Mouse (Mus musculus): ENCODE measurements around the gene Nubp2. TPM values are rescaled to one million over a fixed set of nuclear protein-coding genes. Genes with fewer than 3 reads are reported as not detected.
A peak's percentile ranks its signal among the peaks of the same experiment; 100 is the strongest.

Nubp2 gene
- polyA plus RNA-seq, 1 experiment from 2014 or later = 61.2 TPM

DNA sequence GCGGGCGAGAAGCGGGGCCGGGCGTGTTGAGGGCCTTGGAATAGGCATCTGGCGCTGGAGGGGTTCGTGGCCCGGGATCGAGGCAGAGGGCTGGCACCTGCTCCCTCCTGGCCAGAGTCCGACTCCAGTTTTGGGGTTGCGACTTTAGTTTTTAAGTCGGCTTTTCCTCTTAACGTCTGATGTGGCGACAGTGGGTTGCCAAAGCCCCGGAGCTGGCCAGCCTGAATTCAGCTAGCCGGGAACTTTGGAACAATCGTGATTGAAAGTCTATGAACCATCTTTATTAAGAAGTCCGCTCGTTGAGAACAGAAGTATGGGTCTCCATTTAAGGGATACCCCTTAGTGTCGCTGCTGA is 35.4 kb downstream of the Nubp2 start:
- peak overlapping the region; percentile 95 for H3K4me2 ChIP-seq
- H3K27ac ChIP-seq = peak overlapping the region; percentile 97
- H3K9ac ChIP-seq = peak overlapping the region; percentile 88
- under 1% methylated on average over 20 of the region's 20 CpGs for WGBS
- no peak for ATAC-seq (replicated peaks)
- H3K4me3 ChIP-seq = peak overlapping the region; percentile 98
- H3K4me1 ChIP-seq = peaks cover 26% of the 10 kb centered on the region
- no peaks in the 10 kb centered on the region for H3K27me3 ChIP-seq (replicated peaks)
- no peaks in the 10 kb centered on the region for H3K9me3 ChIP-seq
- H3K36me3 ChIP-seq (replicated peaks) = peaks cover 3% of the 10 kb centered on the region; the same call in 1 of the 2 replicates

GRCm38 (mm10) chr17:24850065-24850772 is 35.9 kb downstream of the Nubp2 start, which contains the start of gene Fahd1:
Fahd1 (minus strand) TSS chr17:24850364.
- Histone ChIP-seq H3K27me3 (replicated peaks) (no peaks in the 10 kb centered on the region), H3K4me2 (peak within 1 kb of the TSS; percentile 95)
- WGBS = 0% methylated on average over 58 of the region's 58 CpGs

DNA sequence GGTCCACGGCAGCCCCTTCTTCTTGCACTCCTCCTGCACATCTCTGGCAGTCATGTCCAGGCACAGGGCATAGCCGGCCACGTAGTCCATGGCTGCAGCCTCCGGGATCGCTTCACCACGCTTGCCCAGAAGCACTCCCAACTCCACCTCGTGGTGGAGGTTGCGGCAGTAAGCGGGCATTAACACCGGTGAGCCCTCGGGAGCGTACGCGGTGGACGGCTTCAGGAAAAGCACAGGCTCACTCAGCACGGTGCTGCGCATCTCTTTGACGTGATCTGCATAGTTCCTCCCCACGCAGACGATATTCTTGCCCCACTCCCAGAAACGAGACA is 36.5 kb downstream of the Nubp2 start:
- H3K36me3 ChIP-seq (replicated peaks) = peaks cover 3% of the 10 kb centered on the region; the same call in 1 of the 2 replicates
- peak overlapping the region; percentile 97 for H3K27ac ChIP-seq
- H3K4me3 ChIP-seq = peak overlapping the region; percentile 98
- no peaks in the 10 kb centered on the region for H3K9me3 ChIP-seq
- peaks cover 26% of the 10 kb centered on the region for H3K4me1 ChIP-seq
- ATAC-seq (replicated peaks) = peak; percentile 78; the same call in 1 of the 2 replicates
- peak overlapping the region; percentile 95 for H3K4me2 ChIP-seq
- H3K27me3 ChIP-seq (replicated peaks) = no peaks in the 10 kb centered on the region
- peak overlapping the region; percentile 68 for H3K9ac ChIP-seq
- WGBS = 0% methylated on average over 21 of the region's 21 CpGs

More at GRCm38 (mm10) chr17:24850065-24850772, 35.9 kb downstream of the Nubp2 start, which contains the start of gene Fahd1:
- Histone ChIP-seq H3K27ac (peak within 1 kb of the TSS; percentile 97), H3K4me1 (peaks cover 26% of the 10 kb centered on the region), H3K9ac (peak within 1 kb of the TSS; percentile 88), H3K36me3 (replicated peaks) (peaks cover 3% of the 10 kb centered on the region; the same call in 1 of the 2 replicates), H3K4me3 (peak within 1 kb of the TSS; percentile 98), H3K9me3 (no peaks in the 10 kb centered on the region)
- ATAC-seq (replicated peaks) = peak; percentile 100

- peak overlapping the region; percentile 95 for H3K4me2 ChIP-seq
- no peak for ATAC-seq (replicated peaks)
- no peaks in the 10 kb centered on the region for H3K9me3 ChIP-seq
- no peak overlapping the region for H3K27ac ChIP-seq
- H3K27me3 ChIP-seq (replicated peaks) = no peaks in the 10 kb centered on the region
- no peak overlapping the region for H3K4me3 ChIP-seq
- H3K4me1 ChIP-seq = peaks cover 26% of the 10 kb centered on the region
- H3K9ac ChIP-seq = no peak overlapping the region
- H3K36me3 ChIP-seq (replicated peaks) = 0 out of 2 replicates have a peak, but pooled peaks cover 3% of the 10 kb centered on the region
Observed at GRCm38 (mm10) chr17:24848600-24849031, 37.5 kb downstream of the Nubp2 start.

DNA sequence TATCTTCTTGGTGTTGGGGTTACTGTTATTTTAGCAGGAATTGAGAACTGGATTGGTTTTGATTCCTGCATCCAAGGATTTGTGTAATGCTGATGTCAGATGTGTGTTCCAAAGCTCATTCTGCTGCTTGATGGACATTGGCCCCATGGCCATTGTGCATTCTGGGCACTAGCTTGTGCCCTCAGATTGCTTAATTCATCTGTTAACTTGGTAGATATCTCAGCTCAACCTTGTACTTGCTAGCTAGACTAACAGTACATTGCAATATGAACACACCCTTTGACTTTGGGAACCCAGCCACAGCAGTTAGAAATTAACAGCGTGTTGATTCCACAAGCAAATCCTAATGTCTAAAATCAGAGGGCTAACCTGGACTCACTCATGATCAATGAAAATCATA is 38.8 kb downstream of the Nubp2 start:
- WGBS = 96% methylated on average over 1 of the region's 1 CpGs
- Histone ChIP-seq H3K27ac (no peak overlapping the region), H3K4me3 (no peak overlapping the region), H3K4me1 (peaks cover 26% of the 10 kb centered on the region), H3K9me3 (no peaks in the 10 kb centered on the region), H3K36me3 (replicated peaks) (no peaks in the 10 kb centered on the region), H3K27me3 (replicated peaks) (no peaks in the 10 kb centered on the region), H3K9ac (no peak overlapping the region), H3K4me2 (no peak overlapping the region)
- ATAC-seq (replicated peaks) = no peak

- no peak overlapping the region for H3K4me3 ChIP-seq
- H3K9me3 ChIP-seq = no peaks in the 10 kb centered on the region
- no peak overlapping the region for H3K9ac ChIP-seq
- no peak overlapping the region for H3K4me2 ChIP-seq
- peaks cover 13% of the 10 kb centered on the region for H3K4me1 ChIP-seq
- H3K27me3 ChIP-seq (replicated peaks) = peaks cover 12% of the 10 kb centered on the region
- ATAC-seq (replicated peaks) = no peak
- 58% methylated on average over 9 of the region's 9 CpGs for whole genome bisulfite sequencing
- no peaks in the 10 kb centered on the region for H3K36me3 ChIP-seq (replicated peaks)
- no peak overlapping the region for H3K27ac ChIP-seq
Observed at GRCm38 (mm10) chr17:24844525-24844924, 41.6 kb downstream of the Nubp2 start.

DNA sequence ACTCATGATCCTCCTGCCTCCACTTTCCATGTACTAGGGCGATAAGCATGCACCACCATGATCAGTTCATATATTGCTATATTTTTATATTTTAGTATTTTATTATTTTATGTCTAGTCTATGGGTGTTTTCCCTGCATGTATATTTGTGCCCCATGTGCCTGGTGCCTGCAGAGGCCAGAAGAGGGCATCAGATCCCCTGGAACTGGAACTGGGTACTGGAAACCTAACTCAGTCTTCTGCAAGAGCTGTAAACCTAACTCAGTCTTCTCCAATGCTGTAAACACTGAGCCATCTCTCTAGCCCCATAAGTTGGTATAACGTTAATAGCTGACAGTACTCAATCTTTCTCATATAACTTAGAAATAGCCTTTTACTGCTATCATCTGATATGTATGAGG is 43.5 kb downstream of the Nubp2 start:
- Histone ChIP-seq H3K36me3 (replicated peaks) (no peaks in the 10 kb centered on the region), H3K9ac (no peak overlapping the region), H3K4me3 (no peak overlapping the region), H3K4me2 (no peak overlapping the region), H3K27ac (no peak overlapping the region), H3K4me1 (no peaks in the 10 kb centered on the region), H3K27me3 (replicated peaks) (peaks cover 15% of the 10 kb centered on the region), H3K9me3 (no peaks in the 10 kb centered on the region)
- ATAC-seq (replicated peaks) = no peak
- 63% methylated on average over 2 of the region's 2 CpGs for whole genome bisulfite sequencing

GRCm38 (mm10) chr17:24841133-24841532 is 45.0 kb downstream of the Nubp2 start:
- Histone ChIP-seq H3K4me2 (no peak overlapping the region), H3K4me1 (no peaks in the 10 kb centered on the region), H3K4me3 (no peak overlapping the region), H3K27me3 (replicated peaks) (peaks cover 21% of the 10 kb centered on the region), H3K36me3 (replicated peaks) (no peaks in the 10 kb centered on the region), H3K9ac (no peak overlapping the region), H3K27ac (no peak overlapping the region), H3K9me3 (no peaks in the 10 kb centered on the region)
- no peak for ATAC-seq (replicated peaks)
- WGBS = 46% methylated on average over 4 of the region's 4 CpGs

DNA sequence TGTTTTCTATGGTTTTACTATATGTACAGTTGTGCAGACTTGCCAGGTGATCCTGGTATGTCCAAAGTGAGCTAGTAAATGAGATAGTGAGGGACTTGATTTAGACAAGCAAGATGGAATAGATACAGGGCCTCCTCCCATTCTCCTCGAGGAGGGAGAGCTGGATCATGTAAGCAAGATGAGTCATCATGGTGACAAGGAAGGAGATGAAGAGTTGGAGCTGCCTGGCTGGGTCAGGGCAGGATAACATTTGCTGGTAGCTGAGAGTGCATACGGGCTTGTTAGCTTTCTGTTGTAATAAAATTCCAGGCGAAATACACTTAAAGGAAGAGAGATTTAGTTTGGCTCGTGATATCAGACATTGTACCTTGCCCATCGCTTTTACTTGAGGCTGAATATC is 45.8 kb downstream of the Nubp2 start:
- Histone ChIP-seq H3K9me3 (no peaks in the 10 kb centered on the region), H3K27me3 (replicated peaks) (peaks cover 21% of the 10 kb centered on the region), H3K27ac (no peak overlapping the region), H3K9ac (no peak overlapping the region), H3K4me2 (no peak overlapping the region), H3K36me3 (replicated peaks) (no peaks in the 10 kb centered on the region), H3K4me3 (no peak overlapping the region), H3K4me1 (no peaks in the 10 kb centered on the region)
- no peak for ATAC-seq (replicated peaks)
- 67% methylated on average over 5 of the region's 5 CpGs for WGBS

DNA sequence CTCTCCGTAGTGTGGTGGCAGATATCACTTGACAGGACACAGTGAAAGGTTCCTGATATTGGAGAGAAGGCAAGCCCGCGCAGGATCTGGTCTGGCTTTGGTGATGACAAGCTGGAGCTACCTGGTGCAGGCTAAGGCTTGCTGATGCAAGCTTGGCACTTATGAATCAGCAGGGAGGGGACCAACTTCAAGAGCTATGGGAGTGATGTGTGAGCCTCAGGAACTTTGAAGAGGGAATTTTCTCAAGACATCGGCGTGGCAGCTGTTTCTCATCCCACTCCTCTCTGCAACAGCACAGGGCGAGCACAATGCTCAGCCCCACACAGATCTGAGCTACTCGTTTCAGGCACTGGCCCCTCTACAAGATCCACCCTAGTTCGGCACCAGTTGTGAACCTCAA is 46.3 kb downstream of the Nubp2 start, which contains the start of gene Hagh:
Hagh (plus strand) TSS at position 302 of the 400 bp plus-strand sequence.
- no peaks in the 10 kb centered on the region for H3K4me1 ChIP-seq
- no peaks in the 10 kb centered on the region for H3K9me3 ChIP-seq
- ATAC-seq (replicated peaks) = no peak
- H3K4me3 ChIP-seq = no peak within 1 kb of the TSS
- H3K27ac ChIP-seq = no peak within 1 kb of the TSS
- 77% methylated on average over 8 of the region's 8 CpGs for WGBS
- no peak within 1 kb of the TSS for H3K9ac ChIP-seq
- H3K4me2 ChIP-seq = no peak within 1 kb of the TSS
- H3K36me3 ChIP-seq (replicated peaks) = no peaks in the 10 kb centered on the region
- H3K27me3 ChIP-seq (replicated peaks) = peaks cover 21% of the 10 kb centered on the region

Other genes starting within 250 kb of the Nubp2 start
- 45.3 and 52.6 TPM in 2 replicates for gene Slc9a3r2, start 236.0 kb downstream of the Nubp2 start, polyA plus RNA-seq (2015; fragmentation: Nextera tagmentation; extraction: Ambion mirVana)
- 0.38 and 0.66 TPM in 2 replicates for gene Npw, start 227.9 kb downstream of the Nubp2 start, polyA plus RNA-seq (2015; fragmentation: Nextera tagmentation; extraction: Ambion mirVana)
- 21.9 and 22.9 TPM in 2 replicates for gene Zfp598, start 216.7 kb downstream of the Nubp2 start, polyA plus RNA-seq (2015; fragmentation: Nextera tagmentation; extraction: Ambion mirVana)
- gene Syngr3, start 196.4 kb downstream of the Nubp2 start, polyA plus RNA-seq (2015; fragmentation: Nextera tagmentation; extraction: Ambion mirVana) = 240 and 255 TPM in 2 replicates
- 36.2 and 39.2 TPM in 2 replicates for gene Gfer, start 190.2 kb downstream of the Nubp2 start, polyA plus RNA-seq (2015; fragmentation: Nextera tagmentation; extraction: Ambion mirVana)
- 2.1 and 2.5 TPM in 2 replicates for gene Noxo1, start 190.1 kb downstream of the Nubp2 start, polyA plus RNA-seq (2015; fragmentation: Nextera tagmentation; extraction: Ambion mirVana)
- gene Tbl3, start 178.7 kb downstream of the Nubp2 start, polyA plus RNA-seq (2015; fragmentation: Nextera tagmentation; extraction: Ambion mirVana) = 71.4 and 72.1 TPM in 2 replicates
- not detected in 2 replicates for gene Rnf151, start 168.3 kb downstream of the Nubp2 start, polyA plus RNA-seq (2015; fragmentation: Nextera tagmentation; extraction: Ambion mirVana)
- gene Rps2, start 168.2 kb downstream of the Nubp2 start, polyA plus RNA-seq (2015; fragmentation: Nextera tagmentation; extraction: Ambion mirVana) = 706 and 744 TPM in 2 replicates
- gene Ndufb10, start 161.9 kb downstream of the Nubp2 start, polyA plus RNA-seq (2015; fragmentation: Nextera tagmentation; extraction: Ambion mirVana) = 270 and 281 TPM in 2 replicates
- gene Rpl3l, start 158.5 kb downstream of the Nubp2 start, polyA plus RNA-seq (2015; fragmentation: Nextera tagmentation; extraction: Ambion mirVana) = not detected in 2 replicates
- gene Msrb1, start 149.7 kb downstream of the Nubp2 start, polyA plus RNA-seq (2015; fragmentation: Nextera tagmentation; extraction: Ambion mirVana) = 16.5 and 19.8 TPM in 2 replicates
- gene Hs3st6, start 133.4 kb downstream of the Nubp2 start, polyA plus RNA-seq (2015; fragmentation: Nextera tagmentation; extraction: Ambion mirVana) = 0.25 TPM in 1 of 2 replicates, not detected in the other
- not detected in 2 replicates for gene Meiob, start 82.1 kb downstream of the Nubp2 start, polyA plus RNA-seq (2015; fragmentation: Nextera tagmentation; extraction: Ambion mirVana)
- 61.5 and 66.8 TPM in 2 replicates for gene Hagh, start 46.2 kb downstream of the Nubp2 start, polyA plus RNA-seq (2015; fragmentation: Nextera tagmentation; extraction: Ambion mirVana)
- gene Fahd1, start 36.0 kb downstream of the Nubp2 start, polyA plus RNA-seq (2015; fragmentation: Nextera tagmentation; extraction: Ambion mirVana) = 19.1 TPM in 2 replicates
- gene Igfals, start 20.4 kb downstream of the Nubp2 start, polyA plus RNA-seq (2015; fragmentation: Nextera tagmentation; extraction: Ambion mirVana) = 0.10 TPM in 1 of 2 replicates, not detected in the other
- gene Spsb3, start 294 bp upstream of the Nubp2 start, polyA plus RNA-seq (2015; fragmentation: Nextera tagmentation; extraction: Ambion mirVana) = 94.1 and 97.2 TPM in 2 replicates
- 31.5 and 33.4 TPM in 2 replicates for gene Eme2, start 8.7 kb upstream of the Nubp2 start, polyA plus RNA-seq (2015; fragmentation: Nextera tagmentation; extraction: Ambion mirVana)
- 73.1 and 78.9 TPM in 2 replicates for gene Mrps34, start 8.8 kb upstream of the Nubp2 start, polyA plus RNA-seq (2015; fragmentation: Nextera tagmentation; extraction: Ambion mirVana)
- 79.7 and 82.3 TPM in 2 replicates for gene Nme3, start 10.2 kb upstream of the Nubp2 start, polyA plus RNA-seq (2015; fragmentation: Nextera tagmentation; extraction: Ambion mirVana)
- gene Mapk8ip3, start 50.6 kb upstream of the Nubp2 start, polyA plus RNA-seq (2015; fragmentation: Nextera tagmentation; extraction: Ambion mirVana) = 99.5 and 112 TPM in 2 replicates
- gene Jpt2, start 74.3 kb upstream of the Nubp2 start, polyA plus RNA-seq (2015; fragmentation: Nextera tagmentation; extraction: Ambion mirVana) = 102 and 103 TPM in 2 replicates
- 6.3 and 7.1 TPM in 2 replicates for gene Cramp1l, start 129.4 kb upstream of the Nubp2 start, polyA plus RNA-seq (2015; fragmentation: Nextera tagmentation; extraction: Ambion mirVana)
- 20.0 and 22.5 TPM in 2 replicates for gene Ift140, start 129.7 kb upstream of the Nubp2 start, polyA plus RNA-seq (2015; fragmentation: Nextera tagmentation; extraction: Ambion mirVana)
- gene Tmem204, start 197.2 kb upstream of the Nubp2 start, polyA plus RNA-seq (2015; fragmentation: Nextera tagmentation; extraction: Ambion mirVana) = 12.6 and 13.0 TPM in 2 replicates
- gene Telo2, start 229.6 kb upstream of the Nubp2 start, polyA plus RNA-seq (2015; fragmentation: Nextera tagmentation; extraction: Ambion mirVana) = 57.8 and 67.0 TPM in 2 replicates
- gene Ptx4, start 234.4 kb upstream of the Nubp2 start, polyA plus RNA-seq (2015; fragmentation: Nextera tagmentation; extraction: Ambion mirVana) = not detected in 2 replicates
- gene Clcn7, start 247.0 kb upstream of the Nubp2 start, polyA plus RNA-seq (2015; fragmentation: Nextera tagmentation; extraction: Ambion mirVana) = 35.0 and 36.3 TPM in 2 replicates

Measured in midbrain, embryonic 15.5 days (tissue).